Mouse (Mus musculus) megakaryocyte, embryonic 14.5 days (primary cell): ENCODE results near the gene Lyl1. TPM values are rescaled to one million over a fixed set of nuclear protein-coding genes. Genes with fewer than 3 reads are reported as not detected.

ENCODE experiments used
- H3K27me3 ChIP-seq: replicated peaks from 2 replicates; pipeline ENCODE3; 2012; ENCODE audit warnings: inconsistent platforms
- H3K36me3 ChIP-seq: replicated peaks from 2 replicates; pipeline ENCODE3; 2012; ENCODE audit warnings: low read length, inconsistent platforms, mixed read lengths
- H3K4me1 ChIP-seq: 2 replicates; pipeline ENCODE4 v1.6.1; 2012; ENCODE audit warnings: inconsistent platforms
- H3K4me3 ChIP-seq: replicated peaks from 2 replicates; pipeline ENCODE3; 2012; ENCODE audit warnings: moderate library complexity, mild to moderate bottlenecking, inconsistent platforms
- H3K9me3 ChIP-seq: 2 replicates; pipeline ENCODE4 v1.6.1; 2012; ENCODE audit warnings: inconsistent platforms
- FLI1 ChIP-seq: IDR thresholded peaks from 2 replicates; pipeline ENCODE4 v1.6.1; 2012; ENCODE audit warnings: low read length, inconsistent platforms, mixed read lengths
- GATA1 ChIP-seq: IDR thresholded peaks from 3 replicates; pipeline ENCODE4 v1.6.1; 2012; ENCODE audit warnings: mixed read lengths, low read length, inconsistent platforms, borderline replicate concordance
- polyA plus RNA-seq: library from polyadenylated mRNA; stranded (reverse); fragments of >175 nt; gene quantifications from 2 replicates; pipeline ENCODE4 v1.2.3, GENCODE M21; 2012; ENCODE audit warnings: low replicate concordance; ENCODE audit not compliant: insufficient read depth

The Lyl1 gene
- 347 and 510 TPM in 2 replicates for polyA plus RNA-seq

DNA sequence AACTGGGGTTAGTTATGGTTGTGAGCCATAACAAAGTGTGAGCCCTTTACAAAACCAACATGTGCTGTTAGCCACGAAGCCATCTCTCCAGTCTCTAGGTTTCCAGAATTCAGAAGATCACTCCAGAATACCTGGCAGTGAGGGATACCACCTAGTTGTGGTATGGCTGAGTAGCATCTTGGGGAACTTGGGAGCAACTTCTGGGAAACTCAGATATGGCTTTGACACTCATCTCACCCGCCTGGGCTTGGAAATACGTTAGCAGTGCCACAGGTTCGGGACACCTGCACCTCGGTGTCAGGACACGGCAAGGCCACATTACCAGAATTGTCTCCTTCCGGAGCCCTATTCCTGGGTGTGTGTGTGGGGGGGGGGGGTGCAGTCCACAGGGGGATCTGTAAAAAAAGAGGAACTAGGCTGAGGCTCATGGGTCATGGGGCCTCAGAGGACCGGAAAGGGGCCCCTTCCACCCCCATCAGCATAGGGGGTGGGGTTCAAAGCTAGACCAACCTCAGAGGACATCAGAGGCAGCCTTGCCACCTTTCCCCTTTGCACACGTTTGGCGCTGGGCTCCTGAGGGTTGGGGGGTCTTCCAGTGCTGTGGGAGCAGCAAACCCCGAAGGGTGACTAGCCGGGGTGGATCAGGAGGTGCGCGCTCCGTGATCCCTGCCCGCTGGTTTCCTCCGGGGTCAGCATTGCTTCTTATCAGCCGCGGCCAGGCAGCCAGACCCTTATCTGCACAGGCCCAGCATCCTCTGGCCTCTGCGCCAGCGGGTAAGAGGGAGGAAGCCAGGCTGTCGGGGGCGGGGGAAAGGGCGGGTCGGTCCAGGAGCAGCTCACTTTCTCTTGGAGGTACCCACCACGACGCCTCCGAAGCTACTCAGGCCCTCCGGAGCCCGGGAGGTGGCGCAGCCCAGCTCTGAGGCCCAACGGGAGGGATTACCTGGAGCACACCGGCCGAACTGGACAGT, at the start of gene Lyl1:
Gene Lyl1 (plus strand): TSS at position 517 of the 971 bp plus-strand sequence.
- Histone ChIP-seq H3K36me3 (peaks cover 73% of the 10 kb centered on the region), H3K4me3 (peak within 1 kb of the TSS; percentile 91), H3K27me3 (no peaks in the 10 kb centered on the region), H3K4me1 (peaks cover 79% of the 10 kb centered on the region), H3K9me3 (no peaks in the 10 kb centered on the region)
- TF ChIP-seq GATA1 (peak; percentile 100), FLI1 (peak; percentile 76; the same call in 1 of the 2 replicates)

DNA sequence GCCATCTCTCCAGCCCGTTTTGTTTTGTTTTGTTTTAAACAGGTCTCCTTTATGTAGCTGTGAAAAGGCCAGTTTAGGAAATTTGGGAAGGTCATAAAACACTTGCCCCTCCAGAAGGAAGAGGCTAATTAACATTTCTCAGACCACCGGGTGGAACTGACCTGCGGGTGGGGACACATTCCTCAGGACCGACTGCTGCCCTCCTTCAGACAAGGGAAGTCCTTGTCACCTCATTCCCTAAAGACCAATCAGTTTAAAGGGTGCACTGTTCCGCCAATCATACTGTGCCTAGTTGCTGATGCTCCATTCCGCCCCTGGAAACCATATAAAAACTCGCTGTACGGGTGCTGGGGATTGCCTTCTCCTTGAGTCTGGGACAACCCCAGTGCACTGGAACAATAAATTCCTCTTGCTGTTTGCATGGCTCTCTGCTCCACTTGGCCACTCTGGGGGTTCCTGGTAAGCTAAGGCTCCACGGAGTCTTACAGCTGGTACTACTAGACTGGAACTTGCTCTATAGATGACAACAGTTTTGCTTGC, 48.1 kb upstream of the Lyl1 start:
- H3K4me1 ChIP-seq, result peaks cover 43% of the 10 kb centered on the region
- TF ChIP-seq FLI1 (no peak), GATA1 (no peak)
- H3K9me3 ChIP-seq, result no peaks in the 10 kb centered on the region
- no peaks in the 10 kb centered on the region for H3K36me3 ChIP-seq
- no peak overlapping the region for H3K4me3 ChIP-seq
- no peaks in the 10 kb centered on the region for H3K27me3 ChIP-seq

DNA sequence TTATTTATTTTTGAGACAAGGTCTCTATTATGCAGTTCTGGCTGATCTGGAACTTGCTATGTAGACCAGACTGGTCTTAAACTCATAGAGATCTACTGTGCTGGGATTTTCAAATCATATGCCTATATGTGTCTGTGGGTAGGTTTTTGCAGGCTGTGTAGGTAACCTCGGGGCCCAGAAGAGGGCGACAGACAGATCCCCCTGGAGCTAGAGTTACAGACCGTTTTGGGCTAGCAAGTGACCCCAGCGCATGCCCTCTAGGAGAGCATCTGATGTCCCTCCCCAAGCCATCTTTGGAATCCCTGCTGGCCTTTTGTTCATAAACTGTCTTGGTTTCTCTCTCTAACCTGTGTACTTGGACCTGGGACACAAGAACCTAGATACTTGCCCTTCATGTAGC, 46.7 kb upstream of the Lyl1 start:
- no peaks in the 10 kb centered on the region for H3K9me3 ChIP-seq
- no peaks in the 10 kb centered on the region for H3K27me3 ChIP-seq
- H3K4me1 ChIP-seq, result peaks cover 53% of the 10 kb centered on the region
- H3K4me3 ChIP-seq, result no peak overlapping the region
- no peak for TF ChIP-seq FLI1
- TF ChIP-seq GATA1, result no peak
- H3K36me3 ChIP-seq, result no peaks in the 10 kb centered on the region

DNA sequence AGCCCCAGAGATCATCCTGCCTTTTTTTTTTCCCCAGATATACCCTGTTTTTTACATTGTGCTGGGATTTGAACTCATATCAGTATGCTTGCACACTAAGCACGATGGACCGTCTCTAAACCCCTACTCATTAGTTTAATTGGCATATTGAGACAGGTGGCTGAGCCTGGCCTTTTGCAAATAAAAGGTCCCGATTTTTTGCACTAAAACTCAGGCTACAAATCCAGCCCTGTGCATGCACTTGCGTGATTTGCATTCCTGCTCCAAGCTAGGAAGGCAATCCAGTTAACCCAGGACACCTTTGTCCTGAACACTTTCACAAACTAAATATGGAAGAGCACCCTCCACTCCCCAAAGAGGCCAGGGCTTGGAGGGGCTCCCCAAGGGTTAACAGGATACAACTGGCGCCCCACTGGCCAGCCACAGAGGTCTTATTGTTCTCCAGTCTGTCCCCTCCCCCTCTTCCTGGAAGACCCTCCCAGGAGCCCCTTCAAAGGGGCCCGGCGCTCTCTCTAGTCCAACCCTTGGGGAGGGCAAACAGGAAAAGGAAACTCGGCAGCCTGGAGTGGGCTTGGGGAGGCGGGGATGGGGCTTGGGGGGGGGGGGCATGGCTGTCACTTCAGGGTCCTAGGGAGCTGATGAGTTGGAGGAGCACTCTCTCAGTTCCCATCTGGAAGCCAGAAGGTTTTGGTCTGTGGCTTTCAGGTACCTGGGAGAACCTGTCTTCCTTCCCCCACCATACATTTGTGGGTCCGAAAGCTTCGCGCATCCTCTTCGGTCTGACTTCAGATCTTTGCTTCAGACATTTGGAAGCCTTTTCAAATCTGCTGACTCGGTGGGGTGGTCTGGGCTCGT, 45.7 kb upstream of the Lyl1 start:
- peaks cover 58% of the 10 kb centered on the region for H3K4me1 ChIP-seq
- no peaks in the 10 kb centered on the region for H3K27me3 ChIP-seq
- TF ChIP-seq GATA1, result no peak
- no peak for TF ChIP-seq FLI1
- peak overlapping the region; percentile 91 for H3K4me3 ChIP-seq
- no peaks in the 10 kb centered on the region for H3K36me3 ChIP-seq
- no peaks in the 10 kb centered on the region for H3K9me3 ChIP-seq

DNA sequence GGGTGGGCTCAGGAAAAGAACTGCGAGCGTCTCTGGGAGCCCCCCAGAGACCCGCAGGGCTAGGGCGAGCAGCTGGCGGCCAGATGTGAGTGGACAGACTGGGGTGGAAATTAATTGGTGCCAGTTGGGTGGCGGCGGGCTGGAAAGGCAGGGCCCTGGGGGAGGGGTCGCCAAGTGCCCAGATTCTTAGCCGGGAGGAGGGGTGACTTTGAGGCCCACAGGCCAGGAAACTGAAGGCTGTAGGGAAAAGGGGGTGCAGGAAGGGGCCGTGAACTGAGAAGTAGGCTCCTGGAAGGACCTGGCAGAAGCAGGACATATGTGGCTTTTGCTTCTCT, 45.1 kb upstream of the Lyl1 start:
- TF ChIP-seq GATA1 (no peak), FLI1 (no peak)
- Histone ChIP-seq H3K36me3 (no peaks in the 10 kb centered on the region), H3K4me3 (peak overlapping the region; percentile 91), H3K4me1 (peaks cover 59% of the 10 kb centered on the region), H3K27me3 (no peaks in the 10 kb centered on the region), H3K9me3 (no peaks in the 10 kb centered on the region)

DNA sequence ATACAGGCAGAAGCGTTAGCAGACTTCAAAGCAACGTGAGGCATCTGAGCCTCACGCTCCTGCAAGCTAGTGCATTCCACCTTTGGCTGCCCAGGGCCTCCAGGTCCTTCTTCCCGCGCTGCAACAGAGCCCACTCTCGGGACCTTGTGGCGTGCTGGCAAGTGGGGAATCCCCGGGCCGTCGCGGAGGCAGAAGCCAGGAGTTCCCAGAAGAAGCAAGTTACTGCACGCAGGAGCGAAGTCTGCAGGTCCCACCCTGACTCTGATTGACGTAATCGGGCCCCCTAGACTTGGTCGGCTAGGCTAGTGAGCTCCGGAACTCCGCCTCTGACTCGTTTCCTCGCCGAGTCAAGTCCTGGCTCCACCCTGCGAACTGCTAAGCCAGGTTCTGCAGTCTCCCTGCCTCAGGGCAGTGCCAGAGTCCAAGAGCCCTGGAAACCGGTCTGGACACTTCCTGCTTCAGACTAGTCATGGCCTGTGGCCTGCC, 44.6 kb upstream of the Lyl1 start:
- Histone ChIP-seq H3K9me3 (no peaks in the 10 kb centered on the region), H3K4me3 (peak overlapping the region; percentile 91), H3K27me3 (no peaks in the 10 kb centered on the region), H3K36me3 (no peaks in the 10 kb centered on the region), H3K4me1 (peaks cover 56% of the 10 kb centered on the region)
- no peak for TF ChIP-seq GATA1
- no peak for TF ChIP-seq FLI1

DNA sequence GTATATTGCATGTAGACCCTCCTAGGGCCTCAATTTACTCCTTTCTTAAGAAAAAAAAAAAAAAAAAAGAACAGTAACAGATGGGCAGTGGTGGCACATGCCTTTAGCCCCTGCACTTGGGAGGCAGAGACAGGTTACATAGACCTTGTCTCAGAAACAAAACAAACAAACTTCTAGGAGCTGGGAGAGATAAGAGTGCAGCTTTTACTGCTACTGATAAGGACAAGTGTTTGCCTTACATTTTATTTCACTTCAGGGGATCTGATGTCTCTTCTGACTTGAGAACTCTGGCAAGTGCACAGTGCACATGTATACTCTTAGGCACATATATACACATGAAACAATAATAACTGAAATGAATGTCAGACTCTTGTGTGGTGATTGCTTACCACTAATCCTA, 44.1 kb upstream of the Lyl1 start:
- Histone ChIP-seq H3K36me3 (no peaks in the 10 kb centered on the region), H3K27me3 (no peaks in the 10 kb centered on the region), H3K9me3 (no peaks in the 10 kb centered on the region), H3K4me3 (peak overlapping the region; percentile 91), H3K4me1 (peaks cover 57% of the 10 kb centered on the region)
- TF ChIP-seq FLI1 (no peak), GATA1 (no peak)

DNA sequence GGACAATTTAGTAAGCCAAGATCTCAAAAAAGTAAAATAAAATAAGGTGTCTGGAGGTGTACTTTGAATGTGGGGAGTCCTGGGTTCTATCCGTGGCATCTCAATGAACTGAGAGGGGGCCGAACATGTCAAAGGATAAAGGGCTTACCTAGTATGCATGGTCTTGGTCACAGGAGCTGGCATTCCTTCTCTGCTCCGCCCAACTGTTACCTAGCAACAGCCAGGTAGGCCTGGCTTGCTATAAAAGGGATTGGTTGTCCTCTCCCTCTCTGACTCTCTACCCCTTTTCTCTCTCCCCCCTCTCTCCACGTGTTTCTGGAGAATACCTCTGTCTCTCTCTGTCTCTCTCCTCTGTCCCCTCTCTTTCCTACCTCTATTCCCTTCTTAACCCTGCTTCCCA, 43.6 kb upstream of the Lyl1 start:
- Histone ChIP-seq H3K9me3 (no peaks in the 10 kb centered on the region), H3K36me3 (no peaks in the 10 kb centered on the region), H3K4me1 (peaks cover 59% of the 10 kb centered on the region), H3K4me3 (peak overlapping the region; percentile 91), H3K27me3 (no peaks in the 10 kb centered on the region)
- TF ChIP-seq GATA1, result no peak
- TF ChIP-seq FLI1, result no peak

DNA sequence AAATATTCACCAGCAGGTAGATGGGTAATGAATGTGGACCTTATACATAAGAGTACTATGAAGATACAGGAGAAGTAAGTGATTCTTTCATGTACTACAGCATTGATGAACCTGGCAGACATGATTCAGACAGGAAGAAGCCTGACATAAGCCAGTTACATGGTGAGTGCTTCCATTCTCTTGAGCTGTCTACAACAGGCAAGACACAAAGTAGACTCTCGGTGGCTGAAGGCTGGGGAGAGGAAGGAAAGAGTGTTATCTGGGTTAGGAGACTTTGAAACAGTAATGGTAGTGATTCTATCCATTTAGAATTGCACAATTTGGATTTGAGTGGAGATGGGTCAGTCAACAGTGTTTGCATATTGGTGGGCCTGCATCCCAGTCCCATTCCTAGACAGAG, 42.3 kb upstream of the Lyl1 start:
- peak overlapping the region; percentile 7 for H3K4me3 ChIP-seq
- no peaks in the 10 kb centered on the region for H3K27me3 ChIP-seq
- H3K36me3 ChIP-seq, result no peaks in the 10 kb centered on the region
- peaks cover 65% of the 10 kb centered on the region for H3K4me1 ChIP-seq
- no peaks in the 10 kb centered on the region for H3K9me3 ChIP-seq
- TF ChIP-seq GATA1 (no peak), FLI1 (no peak)
